Mouse (Mus musculus) cortical plate, adult 2 months (tissue): ENCODE measurements around the gene Oxsr1. TPM values are rescaled to one million over a fixed set of nuclear protein-coding genes. Genes with fewer than 3 reads are reported as not detected.

ENCODE experiments used
- H3K27ac ChIP-seq: fragments of 200-500 bp; 2 replicates; pipeline ENCODE4 v1.5.1; 2012; ENCODE audit warnings: low read length, control low read depth, inconsistent platforms; ENCODE audit not compliant: insufficient read depth
- H3K4me1 ChIP-seq: fragments of 200-500 bp; 2 replicates; pipeline ENCODE4 v1.6.1; 2011; ENCODE audit warnings: low read length; ENCODE audit not compliant: control insufficient read depth, insufficient read depth
- H3K4me3 ChIP-seq: fragments of 200-500 bp; 2 replicates; pipeline ENCODE4 v1.5.1; 2011; ENCODE audit warnings: mild to moderate bottlenecking, low read length, control low read depth; ENCODE audit not compliant: insufficient read depth
- CTCF ChIP-seq: fragments of 200-500 bp; IDR thresholded peaks from 2 replicates; pipeline ENCODE4 v1.5.1; 2011; ENCODE audit warnings: mild to moderate bottlenecking, control low read depth, low read length; ENCODE audit not compliant: insufficient read depth; ENCODE audit errors: extremely low read depth
- POLR2A ChIP-seq: fragments of 200-500 bp; IDR thresholded peaks from 2 replicates; pipeline ENCODE4 v1.6.1; 2011; ENCODE audit warnings: mild to moderate bottlenecking, low read length, control low read depth; ENCODE audit not compliant: insufficient read depth; ENCODE audit errors: extremely low read depth
- polyA plus RNA-seq: library from polyadenylated mRNA; depleted of rRNA; stranded (reverse); fragments of >200 nt; gene quantifications from 2 replicates; pipeline ENCODE4 v1.2.3, GENCODE M21; 2012

The Oxsr1 gene
- polyA plus RNA-seq, 1 experiment, result 46.9 TPM

DNA sequence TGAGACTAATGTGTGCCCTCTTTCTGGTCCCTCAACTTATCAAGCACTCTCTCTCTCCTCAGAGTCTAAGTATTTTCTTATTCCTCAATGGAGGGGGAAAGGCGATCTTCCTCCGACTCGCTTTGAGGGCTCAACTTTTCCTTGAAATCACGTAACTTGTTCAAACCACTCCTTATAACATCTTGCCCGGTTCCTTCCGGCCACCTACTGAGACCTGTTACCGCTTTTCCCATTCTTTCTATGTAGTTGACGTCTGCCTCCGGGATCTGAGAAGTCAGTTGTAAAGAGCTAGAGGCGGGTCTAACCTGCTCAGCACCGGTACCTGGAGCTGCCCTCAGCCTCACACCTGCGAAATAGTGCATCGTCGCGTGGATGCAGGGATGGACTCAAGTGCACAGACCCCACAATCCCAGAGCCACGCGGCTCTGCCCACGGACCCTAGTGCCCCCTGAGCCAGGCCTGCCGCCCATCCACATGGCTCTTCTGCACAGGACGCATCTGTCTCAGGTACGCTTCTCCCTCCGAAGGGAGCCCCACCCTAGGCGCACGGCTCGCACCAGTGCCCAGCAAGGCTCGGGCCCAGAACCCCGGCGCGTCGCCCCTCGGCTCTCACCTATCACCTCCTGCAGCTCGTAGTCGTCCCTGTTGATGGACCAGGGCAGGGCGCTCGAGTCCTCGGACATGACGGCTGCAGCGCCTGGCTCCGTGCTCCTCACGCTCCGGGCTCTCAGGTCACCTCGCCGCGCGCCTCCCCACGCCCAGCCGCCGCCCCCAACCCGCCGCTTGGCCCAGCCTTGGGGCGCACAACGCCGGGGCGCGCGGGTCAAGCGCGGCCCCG, 616 bp downstream of the Oxsr1 start:
- TF ChIP-seq CTCF, result no peak
- TF ChIP-seq POLR2A, result no peak
- Histone ChIP-seq H3K4me1 (peaks cover 2% of the 10 kb centered on the region; the same call in 1 of the 2 replicates), H3K4me3 (peak overlapping the region; percentile 99), H3K27ac (peak overlapping the region; percentile 99; the same call in 1 of the 2 replicates)

GRCm38 (mm10) chr9:119320946-119321345, 1.3 kb downstream of the Oxsr1 start:
- Histone ChIP-seq H3K27ac (no peak overlapping the region), H3K4me3 (peak overlapping the region; percentile 99), H3K4me1 (peaks cover 2% of the 10 kb centered on the region; the same call in 1 of the 2 replicates)
- TF ChIP-seq POLR2A (no peak), CTCF (no peak)

- Histone ChIP-seq H3K27ac (no peak overlapping the region), H3K4me3 (no peak overlapping the region; the same call in 1 of the 2 replicates), H3K4me1 (peaks cover 2% of the 10 kb centered on the region; the same call in 1 of the 2 replicates)
- TF ChIP-seq POLR2A (no peak), CTCF (no peak)
Observed at GRCm38 (mm10) chr9:119320446-119320845, 1.8 kb downstream of the Oxsr1 start.

DNA sequence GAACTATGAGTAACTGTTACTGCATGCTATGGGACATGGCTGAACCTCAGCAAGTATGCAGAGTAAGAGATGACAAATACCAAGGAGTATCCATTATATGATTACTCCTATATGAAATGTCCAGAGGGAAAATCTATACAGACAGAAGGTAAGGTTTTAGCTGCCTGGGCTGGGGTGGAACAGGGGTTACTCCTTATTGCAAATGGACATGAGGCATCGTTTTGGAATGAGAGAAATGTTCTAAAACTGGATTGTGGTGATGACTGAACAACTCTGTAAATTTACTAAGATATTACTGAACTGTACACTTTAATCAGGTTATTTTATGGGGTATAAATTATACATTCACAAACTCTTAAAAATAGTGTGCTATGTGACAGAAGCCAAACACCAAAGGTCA, 3.3 kb downstream of the Oxsr1 start:
- TF ChIP-seq POLR2A (no peak), CTCF (no peak)
- Histone ChIP-seq H3K4me1 (peaks cover 2% of the 10 kb centered on the region; the same call in 1 of the 2 replicates), H3K27ac (no peak overlapping the region), H3K4me3 (no peak overlapping the region)

DNA sequence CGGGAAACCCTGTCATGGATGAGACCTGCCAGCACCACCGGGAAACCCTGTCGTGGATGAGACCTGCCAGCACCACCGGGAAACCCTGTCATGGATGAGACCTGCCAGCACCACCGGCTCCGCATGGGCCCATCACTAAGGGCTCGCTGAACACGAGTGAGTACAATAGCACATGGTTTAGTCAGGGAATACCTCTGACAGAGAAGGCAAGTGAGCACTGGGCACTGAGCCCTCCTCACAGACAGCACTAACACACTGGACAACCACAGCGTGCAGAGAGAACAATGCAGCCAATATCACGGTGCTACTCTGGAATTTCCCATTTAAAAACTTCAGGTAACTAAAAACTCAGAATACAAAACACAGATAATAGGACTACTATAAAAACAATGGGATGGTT, 9.1 kb downstream of the Oxsr1 start:
- H3K4me3 ChIP-seq, result no peak overlapping the region
- H3K4me1 ChIP-seq, result no peaks in the 10 kb centered on the region
- TF ChIP-seq POLR2A (no peak), CTCF (no peak)
- H3K27ac ChIP-seq, result no peak overlapping the region

GRCm38 (mm10) chr9:119309067-119309466, 13.2 kb downstream of the Oxsr1 start:
- no peak overlapping the region for H3K27ac ChIP-seq
- H3K4me3 ChIP-seq, result no peak overlapping the region
- TF ChIP-seq POLR2A, result no peak
- no peak for TF ChIP-seq CTCF
- no peaks in the 10 kb centered on the region for H3K4me1 ChIP-seq

DNA sequence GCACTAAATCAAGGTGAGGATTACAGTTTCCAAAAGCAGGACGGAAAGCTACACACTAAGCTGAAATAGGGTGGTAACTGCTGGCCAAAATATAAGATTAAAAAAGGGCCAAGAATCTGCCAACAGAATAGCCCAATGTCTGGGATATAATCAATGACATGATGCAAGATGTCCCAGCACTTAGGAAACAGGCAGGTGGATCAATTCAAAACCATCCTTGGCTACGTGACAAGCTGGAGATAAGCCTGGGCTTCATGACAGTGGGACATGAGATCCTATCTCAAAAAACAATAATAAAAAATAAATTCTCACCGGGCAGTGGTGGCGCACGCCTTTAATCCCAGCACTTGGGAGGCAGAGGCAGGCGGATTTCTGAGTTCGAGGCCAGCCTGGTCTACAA, 16.4 kb downstream of the Oxsr1 start:
- Histone ChIP-seq H3K27ac (no peak overlapping the region), H3K4me1 (no peaks in the 10 kb centered on the region), H3K4me3 (no peak overlapping the region)
- TF ChIP-seq CTCF (no peak), POLR2A (no peak)

DNA sequence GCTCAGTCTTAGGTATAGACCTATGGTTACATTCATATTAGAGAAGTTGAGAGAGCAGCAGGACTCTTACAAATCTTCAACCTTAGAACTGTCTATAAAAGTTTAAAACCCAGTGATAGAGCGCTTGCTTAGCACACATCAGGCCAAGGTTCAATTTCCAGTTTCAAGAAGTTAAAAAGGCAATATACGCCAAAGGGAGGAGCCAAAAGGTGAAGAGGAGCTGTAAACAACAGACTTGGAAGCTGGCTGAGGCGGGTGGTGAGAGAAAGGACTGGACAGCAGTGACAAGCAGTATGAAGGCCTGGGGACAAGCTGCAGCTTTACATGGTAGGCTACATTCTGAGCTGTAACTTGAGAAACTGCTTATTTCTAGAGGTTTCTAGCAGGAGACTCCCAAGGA, 23.7 kb downstream of the Oxsr1 start:
- no peaks in the 10 kb centered on the region for H3K4me1 ChIP-seq
- H3K27ac ChIP-seq, result no peak overlapping the region
- H3K4me3 ChIP-seq, result no peak overlapping the region
- TF ChIP-seq POLR2A, result no peak
- no peak for TF ChIP-seq CTCF

DNA sequence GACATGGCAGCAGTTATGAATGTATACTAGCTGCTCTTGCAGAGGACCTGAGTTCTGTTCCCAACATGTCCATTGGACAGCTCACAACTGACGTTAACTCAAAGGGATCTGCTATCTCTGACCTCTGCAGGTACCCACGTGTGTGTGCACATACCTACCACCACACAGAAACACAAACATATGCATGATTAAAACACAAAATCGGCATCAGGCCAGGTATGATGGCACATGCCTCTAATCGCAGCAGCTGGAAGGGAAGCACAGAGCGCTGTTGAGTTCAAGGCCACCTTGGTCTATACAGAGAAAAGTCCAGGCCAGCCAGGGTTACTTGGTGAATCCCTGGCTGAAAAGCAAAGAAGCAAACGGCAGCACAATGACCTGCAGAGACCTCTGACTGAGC, 24.5 kb downstream of the Oxsr1 start:
- TF ChIP-seq POLR2A (no peak), CTCF (no peak)
- Histone ChIP-seq H3K4me1 (no peaks in the 10 kb centered on the region), H3K27ac (no peak overlapping the region), H3K4me3 (no peak overlapping the region)

DNA sequence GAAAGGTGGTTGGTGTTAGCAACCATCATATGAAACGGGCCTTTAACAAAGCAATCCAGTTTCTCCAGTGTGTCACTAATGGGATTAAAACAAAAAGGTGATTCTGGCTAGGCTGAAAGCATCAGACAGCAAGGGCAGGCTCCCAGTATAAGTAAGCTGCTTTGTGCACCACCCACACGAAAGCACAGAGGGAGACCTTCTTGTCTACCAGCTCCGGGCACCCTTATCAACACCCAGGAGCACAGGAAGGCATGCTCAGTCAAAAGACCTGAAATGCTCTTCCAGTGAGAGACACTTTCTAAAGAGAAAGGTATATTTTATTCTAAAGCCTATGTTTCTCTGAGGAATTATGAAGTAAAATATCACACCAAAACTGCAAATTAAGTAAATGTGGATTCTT, 31.4 kb downstream of the Oxsr1 start:
- H3K4me1 ChIP-seq, result 0 out of 2 replicates have a peak, but pooled peaks cover under 1% of the 10 kb centered on the region
- no peak overlapping the region for H3K4me3 ChIP-seq
- TF ChIP-seq POLR2A, result no peak
- no peak for TF ChIP-seq CTCF

More for the DNA sequence above, 31.4 kb downstream of the Oxsr1 start:
- H3K27ac ChIP-seq, result no peak overlapping the region
